Mouse (Mus musculus) adrenal gland, adult (tissue): ENCODE data around the gene Anks1b.
A peak's percentile ranks its signal among the peaks of the same experiment; 100 is the strongest.
"Not testable (repeated sequence)": the region's sequence is repeated elsewhere in the genome, so short reads cannot be mapped to it uniquely, and the experiment has no call there.

Experiments used
- DNase-seq, 2 experiments: peaks; one replicate each; pipeline ENCODE4 v3.0.0; 2022 to 2023; ENCODE audit warnings: low spot score in 1 of 2; ENCODE audit not compliant: inconsistent age in 2 of 2

Anks1b gene

DNA sequence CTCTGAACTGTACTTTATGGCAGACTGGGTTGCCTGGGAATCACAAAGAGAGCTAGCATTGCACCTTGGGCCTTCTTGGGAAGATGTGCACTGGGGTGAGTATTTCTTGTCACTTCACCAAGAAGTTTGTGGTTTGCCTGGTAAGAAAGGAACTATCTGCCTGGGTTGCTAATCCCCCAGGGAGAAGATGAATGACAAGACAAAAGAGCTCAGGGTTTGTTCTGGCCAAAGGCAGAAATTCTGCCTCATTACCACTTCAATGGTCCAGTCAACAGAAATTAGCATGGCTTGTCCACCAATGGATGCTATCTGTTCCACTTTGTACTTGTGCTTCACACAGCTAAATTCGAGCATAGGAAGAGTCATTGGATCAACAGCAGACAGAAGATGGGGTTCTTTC is 658.5 kb downstream of the Anks1b start:
- no peak for DNase-seq

DNA sequence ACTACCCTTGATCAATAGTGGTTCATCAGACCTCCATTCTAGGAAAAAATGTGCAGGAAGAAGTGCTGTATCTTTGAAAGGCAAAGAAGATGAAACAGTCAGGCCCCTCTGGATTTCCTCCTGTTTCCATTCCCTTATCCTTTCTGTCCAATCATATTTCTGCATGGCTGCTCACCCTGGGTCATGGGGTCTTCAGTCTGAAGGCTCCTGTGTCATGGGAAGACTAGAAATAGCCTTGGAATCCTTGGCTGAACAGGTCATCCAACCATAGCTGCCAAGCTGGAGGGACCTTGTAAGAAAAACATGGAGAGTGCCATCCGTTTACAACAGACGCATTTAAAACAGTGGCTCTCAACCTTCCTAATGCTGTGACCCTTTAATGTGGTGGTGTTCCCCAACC is 662.1 kb downstream of the Anks1b start:
- DNase-seq = no peak

DNA sequence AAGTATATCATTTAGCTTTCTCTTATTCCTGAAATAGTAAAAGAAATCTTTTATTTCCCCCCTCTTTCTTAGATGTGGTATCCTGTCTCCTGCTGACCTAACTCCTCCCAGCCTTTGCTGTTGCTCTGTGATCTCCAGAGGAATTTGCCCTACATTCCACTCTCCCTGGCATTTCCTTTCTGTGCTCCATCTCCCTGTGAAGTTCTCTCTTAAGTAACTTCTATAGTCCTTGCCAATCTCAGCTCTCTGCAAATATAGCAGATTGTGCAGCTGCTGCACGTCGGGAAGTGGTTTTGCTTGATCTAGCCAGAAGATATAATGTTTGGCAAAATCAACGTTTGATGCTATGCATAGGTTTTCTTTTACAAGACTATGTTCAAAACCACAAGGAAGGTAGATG is 673.3 kb downstream of the Anks1b start:
- no peak for DNase-seq

DNA sequence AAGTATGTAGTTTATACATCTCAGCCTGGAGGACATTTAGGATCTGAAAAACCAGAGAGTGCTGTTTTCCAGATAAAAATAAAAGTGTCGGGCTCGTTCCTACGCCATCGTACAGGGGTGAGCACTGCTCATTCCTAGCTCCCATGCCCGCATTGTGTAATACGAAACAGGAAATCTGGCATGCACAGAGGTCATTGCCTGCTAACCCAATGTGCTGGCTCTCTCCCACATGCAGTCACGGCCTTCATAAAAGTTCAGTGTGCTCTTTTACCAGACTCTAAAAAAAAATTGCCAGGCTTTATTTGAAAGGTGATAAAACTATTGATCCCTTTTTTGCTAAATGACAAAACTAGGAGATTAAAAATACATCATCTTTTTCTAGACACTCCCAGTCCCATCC is 689.6 kb downstream of the Anks1b start:
- DNase-seq = peak; percentile 60 to 83

DNA sequence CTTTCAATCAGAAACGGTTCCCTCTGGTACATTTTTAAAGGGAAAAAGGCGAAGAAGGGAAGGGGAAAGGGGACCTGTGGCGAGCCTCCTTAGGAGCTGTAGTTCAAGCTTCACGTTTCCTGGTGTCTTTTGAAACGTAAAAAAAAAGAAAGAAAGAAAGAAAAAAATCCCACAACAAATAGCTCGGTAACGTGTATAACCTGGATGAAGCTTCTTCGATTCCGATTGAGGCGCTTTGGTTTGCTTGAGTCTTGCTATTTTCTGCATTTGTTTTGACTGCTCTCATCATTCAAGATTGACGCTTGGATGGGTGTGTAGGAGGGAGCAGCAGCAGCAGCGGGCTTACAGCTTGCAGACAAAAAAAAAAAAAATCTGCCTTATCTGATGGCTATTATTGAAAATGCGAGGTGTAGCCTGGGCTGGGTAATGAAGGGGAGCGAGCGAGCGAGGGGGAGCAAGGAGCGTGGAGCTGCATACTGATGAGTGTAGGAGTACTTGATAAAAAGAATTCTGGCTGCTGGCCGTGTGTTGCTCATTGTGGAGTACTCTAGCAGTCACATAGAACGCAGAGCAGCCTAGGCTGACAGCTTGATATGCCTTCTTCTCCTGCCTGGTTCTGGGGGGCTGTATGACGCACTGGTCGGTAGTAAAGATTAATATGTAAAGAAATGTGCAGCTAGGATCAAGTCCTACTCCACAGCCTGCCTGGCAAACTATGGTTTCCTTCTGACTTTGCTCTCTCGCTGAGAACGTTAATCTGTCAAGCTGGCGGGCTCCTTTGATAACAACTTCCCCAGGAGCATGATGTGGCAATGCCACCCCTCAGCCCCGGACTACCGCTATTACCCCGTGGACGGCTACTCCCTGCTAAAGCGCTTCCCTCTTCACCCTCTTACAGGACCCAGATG is 703.1 kb downstream of the Anks1b start:
- peak in 1 of 2 experiments; percentile 40 for DNase-seq

DNA sequence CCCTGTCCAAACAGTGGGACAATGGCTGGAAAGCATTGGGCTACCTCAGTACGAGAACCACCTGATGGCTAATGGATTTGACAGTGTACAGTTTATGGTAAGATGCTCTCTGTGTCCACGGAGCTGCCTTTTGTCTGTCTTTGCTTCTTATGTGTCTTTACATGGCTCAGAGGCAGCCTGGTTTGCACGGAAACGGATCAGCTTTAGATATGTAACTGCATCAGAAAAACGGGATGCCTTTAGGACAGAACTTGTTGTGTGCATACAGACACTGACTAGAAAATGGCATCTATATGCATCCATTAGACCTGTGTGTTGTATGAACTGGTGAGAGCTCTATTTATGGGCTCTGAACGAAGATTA is 703.8 kb downstream of the Anks1b start:
- no peak for DNase-seq

DNA sequence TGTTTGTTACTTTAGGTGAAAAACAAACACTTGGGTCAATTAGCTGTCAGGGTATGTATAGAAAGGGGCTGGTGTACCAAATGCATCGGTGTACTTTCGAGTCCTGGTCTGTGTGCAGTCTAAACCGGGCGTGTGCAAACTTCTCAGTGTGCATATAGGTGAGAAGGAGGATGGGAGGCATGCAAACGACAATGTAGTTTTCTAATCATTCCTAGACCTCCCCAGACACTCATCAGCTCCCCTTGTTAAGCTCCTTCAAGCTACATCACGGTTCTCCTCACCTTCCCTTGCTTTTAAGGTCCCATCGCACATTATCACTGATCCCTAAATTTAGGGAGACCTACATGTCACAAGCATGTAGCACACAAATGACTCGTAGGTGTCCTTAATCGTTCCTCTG is 704.5 kb downstream of the Anks1b start:
- no peak for DNase-seq

DNA sequence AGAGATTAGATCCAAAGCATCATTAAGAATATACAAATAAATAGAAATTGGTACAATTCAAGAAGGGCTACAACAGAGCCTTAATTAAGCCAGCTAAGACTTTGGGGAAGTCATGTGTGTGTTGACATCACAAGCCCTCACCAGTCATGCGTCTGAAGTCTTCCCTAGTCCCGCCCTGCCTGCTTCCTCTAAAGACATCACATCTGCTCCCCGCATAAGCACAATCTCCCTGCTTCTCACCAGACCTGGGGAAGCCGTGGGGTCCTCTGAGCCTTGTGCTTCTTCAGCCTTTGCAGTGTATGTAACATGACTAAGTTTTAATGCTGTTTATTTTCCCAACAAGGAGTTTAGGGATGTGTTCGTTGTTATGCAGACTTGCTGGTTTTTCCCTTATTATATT is 706.7 kb downstream of the Anks1b start:
- no peak for DNase-seq

DNA sequence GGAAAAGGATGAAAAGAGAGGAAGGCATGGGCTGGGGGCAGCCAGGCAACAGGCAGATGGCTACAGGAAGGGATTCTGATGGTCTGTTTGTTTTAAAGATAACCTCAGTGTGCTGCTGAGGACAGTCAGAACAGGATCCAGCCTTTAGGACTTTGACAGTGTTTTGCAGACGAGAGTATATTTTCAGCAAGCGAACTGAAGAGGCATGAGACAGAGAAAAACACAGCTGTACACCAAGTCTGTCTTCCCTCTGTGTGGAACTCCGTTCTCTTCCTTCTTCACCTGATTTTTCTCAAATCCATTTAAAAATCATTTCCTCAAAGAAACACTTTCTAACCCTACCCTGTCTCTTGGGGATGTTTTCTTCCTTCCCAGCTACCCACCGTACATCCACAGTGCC is 710.7 kb downstream of the Anks1b start:
- DNase-seq = no peak

DNA sequence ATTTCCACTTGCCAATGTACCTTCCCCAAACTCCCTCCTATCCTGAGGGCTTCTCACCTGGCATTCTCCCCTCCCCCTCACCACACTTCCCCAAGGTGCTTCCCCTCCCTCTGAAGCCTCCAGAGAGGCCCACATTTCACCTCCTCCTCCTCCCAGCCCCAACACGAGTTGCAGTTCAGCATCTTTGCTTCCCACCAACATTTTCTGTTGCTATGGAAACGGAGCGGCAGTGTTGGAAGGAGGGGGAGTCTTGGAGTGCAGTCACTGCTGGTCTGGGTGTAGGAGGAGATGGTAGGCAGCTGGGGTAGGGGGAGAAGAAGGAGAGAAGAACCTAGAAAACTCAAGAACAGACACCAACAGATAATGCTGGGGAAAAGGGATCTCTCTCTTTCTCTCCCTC is 722.8 kb downstream of the Anks1b start:
- DNase-seq = no peak

DNA sequence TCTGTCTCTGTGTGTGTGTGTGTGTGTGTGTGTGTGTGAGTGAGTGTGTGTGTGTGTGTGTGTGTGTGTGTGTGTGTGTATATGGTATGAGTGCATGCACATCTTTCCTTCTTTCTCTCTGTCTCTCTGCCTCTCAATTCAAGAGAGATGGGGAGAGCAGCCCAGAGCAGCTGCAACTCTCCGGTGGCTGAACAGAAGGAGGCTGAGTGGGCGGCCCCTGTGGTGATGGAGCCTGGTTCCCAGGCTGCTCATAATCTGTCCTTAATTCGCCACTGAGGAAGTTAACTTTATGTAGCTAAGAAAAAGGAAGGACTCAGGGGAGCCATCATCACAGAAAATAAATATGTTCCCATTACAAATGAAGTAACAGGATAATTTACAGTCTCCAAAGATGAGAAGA is 723.3 kb downstream of the Anks1b start:
- DNase-seq = no peak

DNA sequence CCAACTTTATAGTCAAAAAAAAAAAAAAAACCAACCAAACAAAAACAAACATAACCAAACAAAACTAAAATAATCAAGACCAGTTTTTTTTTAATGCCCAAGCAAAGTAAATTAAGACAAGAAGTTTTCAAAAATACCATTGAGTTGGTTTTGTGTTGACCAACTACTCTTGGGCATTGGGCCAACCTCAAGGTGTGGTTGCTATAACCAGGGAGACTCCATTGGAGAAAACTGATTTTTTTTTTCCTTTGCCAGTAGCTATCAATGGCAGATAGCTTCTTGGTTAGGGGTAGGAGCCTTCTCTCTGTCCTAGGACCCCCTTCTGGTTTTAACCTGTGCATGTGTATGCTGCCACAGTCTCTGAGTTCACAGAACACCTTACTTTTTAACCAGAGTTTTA is 725.8 kb downstream of the Anks1b start:
- DNase-seq = no peak

DNA sequence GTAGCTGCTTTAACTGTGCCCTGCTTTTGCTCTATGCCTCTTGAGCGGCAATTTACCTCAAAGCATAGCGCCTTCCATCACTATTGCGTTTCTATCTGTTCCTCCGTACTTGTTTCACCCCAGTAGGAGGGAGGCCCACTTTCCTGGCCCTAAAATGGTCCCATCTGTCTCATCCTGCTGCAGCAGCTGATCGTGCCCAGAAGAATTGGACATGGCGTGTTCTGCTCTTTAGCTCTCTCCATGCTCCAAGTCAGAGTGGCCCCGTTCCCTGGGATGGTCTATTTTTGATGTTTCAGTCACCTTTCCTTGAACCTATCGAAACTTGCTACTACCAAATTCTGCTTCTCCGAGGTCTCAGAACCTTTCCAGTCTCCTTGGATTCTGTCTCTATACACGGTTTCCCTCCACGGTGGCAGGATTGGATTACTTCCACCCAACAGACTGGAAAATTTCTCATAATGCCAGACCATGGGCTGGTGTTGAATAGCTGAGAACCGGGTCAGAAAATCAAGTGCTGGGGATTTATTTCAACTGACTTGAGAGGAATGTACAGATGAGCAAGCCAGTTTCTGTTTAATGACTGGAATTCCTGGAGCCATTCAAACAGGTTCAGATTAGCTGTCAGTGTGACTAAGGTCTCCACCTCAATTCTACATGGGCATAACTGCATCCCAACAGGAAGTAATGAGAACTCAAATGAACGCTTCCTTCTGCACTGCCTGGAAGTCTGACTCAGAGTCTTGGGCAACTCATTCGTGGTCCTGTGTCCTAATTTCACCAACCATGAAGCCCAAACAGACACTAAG is 726.6 kb downstream of the Anks1b start:
- DNase-seq = no peak

DNA sequence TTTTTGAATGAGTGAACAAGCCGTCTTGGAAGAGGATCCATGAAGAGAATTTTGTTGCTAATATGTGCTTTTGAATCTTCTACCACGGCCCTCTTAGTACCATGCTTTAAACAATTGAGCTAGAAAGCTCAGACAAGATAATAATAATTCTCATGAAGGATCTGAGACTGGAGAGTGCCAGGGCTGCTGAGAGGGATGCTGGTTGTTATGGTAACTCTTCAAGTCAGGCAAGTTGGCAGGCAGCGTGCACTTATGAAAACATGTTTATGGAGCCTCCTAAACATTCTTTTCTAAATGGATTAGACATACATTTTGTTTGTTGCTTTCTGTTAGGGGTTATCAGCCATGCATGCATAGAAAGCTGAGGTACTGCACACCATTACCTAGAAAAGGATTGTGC is 734.3 kb downstream of the Anks1b start:
- no peak for DNase-seq

DNA sequence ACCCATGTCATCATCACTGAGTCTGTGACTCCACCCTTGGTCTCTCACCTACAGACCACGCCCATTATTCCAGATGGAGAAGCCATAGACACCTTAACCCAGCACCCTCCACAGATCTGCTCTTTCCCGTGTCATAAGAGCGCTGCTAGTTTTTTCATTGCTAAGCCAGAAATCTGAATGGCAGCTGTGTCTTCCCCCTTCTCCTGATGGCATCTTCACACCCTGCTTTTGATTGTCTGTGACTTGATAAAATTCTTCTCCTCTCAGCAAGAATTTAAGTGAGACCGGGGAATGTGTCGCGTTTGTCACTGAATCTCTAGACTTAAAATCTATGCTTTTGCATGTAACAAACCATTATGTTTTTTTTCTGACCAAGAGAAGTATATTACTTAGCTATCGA is 736.1 kb downstream of the Anks1b start:
- no peak for DNase-seq

DNA sequence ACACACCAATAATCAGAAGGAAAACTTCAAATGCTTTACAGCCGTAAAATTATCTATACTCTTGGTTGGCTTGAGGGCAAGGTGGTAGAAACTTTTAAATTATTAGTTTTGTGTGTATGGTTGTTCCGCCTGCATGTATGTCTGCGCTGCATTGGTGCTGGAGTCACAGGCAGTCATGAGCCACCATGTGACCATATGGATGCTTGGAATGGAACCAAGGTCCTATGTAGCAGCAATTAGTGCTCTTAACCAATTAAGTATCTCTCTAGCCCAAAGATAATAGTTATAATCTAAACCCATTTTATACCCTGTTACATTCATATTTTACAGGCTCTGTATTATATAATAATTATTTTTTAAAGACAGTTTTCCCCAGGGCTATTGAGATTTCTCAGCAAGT is 739.7 kb downstream of the Anks1b start:
- no peak for DNase-seq

DNA sequence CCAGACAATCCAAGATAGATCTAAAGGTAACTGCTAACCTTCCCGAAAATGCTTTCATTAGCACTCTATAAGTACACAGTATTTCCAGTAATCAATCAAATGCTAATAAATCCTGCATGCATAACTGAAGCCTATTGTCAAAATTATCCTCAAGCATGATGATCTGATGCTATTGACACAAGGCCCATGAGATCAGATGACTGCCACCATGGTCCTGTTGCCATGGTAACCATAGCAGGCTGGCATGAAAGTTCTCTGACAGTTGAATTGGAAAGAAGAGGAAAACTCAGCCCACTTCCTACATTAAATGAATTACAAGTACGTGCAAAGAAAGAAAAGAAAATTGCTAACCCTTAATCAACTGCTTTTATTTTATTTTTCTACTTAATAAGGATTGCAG is 741.9 kb downstream of the Anks1b start:
- no peak for DNase-seq

DNA sequence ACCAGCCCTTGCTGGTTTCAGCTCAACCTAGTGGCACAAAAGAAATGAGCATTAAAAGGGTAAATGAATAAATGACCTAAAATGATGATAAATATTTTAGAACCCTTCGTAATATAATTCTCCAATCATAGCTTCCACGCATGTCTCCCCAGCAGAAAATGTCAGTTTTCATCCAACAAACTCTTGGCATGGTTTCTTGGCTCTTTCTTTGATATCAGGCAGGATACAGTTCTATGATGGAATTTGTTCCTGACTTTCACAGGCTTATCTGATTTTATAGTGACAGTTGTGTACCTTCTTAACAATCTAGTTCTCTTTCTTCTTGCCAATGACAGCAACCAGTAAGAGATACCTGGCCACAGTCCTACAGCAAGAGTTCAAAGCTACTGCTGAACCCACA is 743.3 kb downstream of the Anks1b start:
- no peak for DNase-seq

DNA sequence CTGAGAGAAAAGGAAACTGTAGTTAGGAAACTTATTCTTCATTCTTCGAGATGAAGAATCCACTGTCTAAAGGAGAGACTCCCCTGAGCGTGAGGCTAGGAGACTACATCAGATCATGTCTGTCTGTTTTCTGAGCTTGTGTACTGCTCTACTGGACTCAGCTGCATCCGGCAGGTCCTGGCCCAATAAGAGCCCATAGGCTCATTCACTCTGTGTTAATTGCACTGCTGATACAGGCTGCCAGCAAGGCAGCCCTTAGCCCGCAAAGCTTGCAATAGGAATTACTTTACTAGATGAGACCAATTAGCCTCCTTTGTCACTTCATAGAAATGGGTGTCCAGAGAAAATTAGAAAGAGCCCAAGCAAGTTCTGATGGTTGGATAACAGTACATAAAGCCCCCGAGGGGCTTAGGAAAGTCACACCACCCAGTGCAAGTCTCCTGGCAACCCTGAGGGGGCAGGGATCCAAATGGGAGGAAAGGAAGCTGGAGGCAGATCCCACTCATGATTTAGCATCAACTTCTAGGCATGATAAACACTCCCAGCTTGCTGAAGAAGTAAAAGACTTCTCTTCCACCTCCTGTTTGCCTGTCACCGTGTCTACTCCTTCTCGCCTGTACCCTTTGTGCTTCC is 744.5 kb downstream of the Anks1b start:
- DNase-seq = no peak

DNA sequence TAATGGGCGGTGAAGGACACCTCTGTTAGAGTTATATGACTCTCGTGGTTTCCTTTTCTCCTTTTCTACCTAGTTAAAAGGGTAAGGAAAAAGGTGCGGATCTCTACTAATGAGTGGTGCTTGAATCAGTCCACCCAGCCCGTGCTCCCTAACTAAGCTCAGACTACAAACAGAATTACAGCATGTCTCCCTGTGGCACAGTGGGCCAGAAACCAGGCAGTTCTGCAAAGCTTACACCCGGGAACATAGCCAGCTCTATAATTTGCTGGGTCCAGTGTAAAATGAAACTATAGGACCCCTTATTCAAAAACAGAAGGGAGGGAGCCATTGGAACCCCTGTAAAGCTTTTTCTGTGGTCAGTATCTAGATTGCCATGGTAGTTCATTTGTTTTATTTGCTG is 754.2 kb downstream of the Anks1b start:
- no peak for DNase-seq

DNA sequence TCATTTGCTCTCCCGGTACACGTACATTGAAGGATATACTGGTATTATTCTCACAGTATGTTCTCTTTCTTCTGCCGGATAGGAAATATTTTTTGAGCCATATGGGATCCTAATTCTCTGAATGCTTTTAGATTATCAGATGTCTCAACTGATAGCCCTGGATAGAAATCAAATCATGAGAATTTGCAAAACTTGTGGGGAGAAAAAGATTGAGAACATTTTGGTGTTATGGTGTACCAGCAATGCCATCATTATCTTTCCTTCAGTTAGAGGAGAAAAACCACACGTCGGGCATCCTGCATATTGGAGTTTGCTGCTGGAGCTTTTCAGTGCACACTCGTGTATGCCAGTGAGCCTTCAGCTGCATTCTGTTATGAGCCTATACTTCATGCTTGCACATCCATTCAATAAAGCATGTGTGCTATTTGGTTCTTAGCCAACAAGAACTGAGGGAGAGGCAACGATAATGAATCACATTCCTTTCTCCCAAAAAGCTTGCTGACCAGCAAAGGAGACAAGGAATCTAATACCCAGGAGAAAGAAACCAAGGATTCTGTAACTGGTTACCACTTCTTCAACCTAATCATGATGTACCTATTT is 756.9 kb downstream of the Anks1b start:
- DNase-seq = no peak

DNA sequence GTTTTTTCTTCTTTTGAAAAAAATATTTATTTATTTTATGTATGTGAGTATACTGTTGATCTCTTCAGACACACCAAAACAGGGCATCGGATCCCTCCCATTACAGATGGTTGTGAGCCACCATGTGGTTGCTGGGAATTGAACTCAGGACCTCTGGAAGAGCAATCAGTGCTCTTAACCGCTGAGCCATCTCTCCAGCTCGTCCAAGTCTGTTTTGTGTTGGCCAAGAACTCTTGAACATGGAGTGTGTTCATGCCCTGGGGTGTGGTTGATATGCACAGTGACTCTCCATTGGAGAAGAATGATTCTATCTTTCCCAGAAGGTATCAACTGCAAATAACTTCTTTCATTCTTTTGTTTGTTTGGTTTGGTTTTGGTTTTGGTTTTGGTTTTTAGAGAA is 757.5 kb downstream of the Anks1b start:
- not testable (repeated sequence) for DNase-seq
